Mouse (Mus musculus) liver, embryonic 14.5 days (tissue): ENCODE data around the gene Cyb561d2. TPM values are rescaled to one million over a fixed set of nuclear protein-coding genes. Genes with fewer than 3 reads are reported as not detected.

Experiments used
- ATAC-seq: fragments of 200-750 bp; cut with Nextera tagmentation; 2 replicates; pipeline ENCODE4 v1.8.0; 2017; ENCODE audit warnings: moderate number of reproducible peaks, mild to moderate bottlenecking, moderate library complexity; ENCODE audit not compliant: insufficient read depth
- DNase-seq, 3 experiments: peaks; one replicate each; pipeline ENCODE4 v3.0.0-alpha.2; 2012 to 2013; ENCODE audit warnings: low read depth in 3 of 3, low spot score in 3 of 3
- H3K27ac ChIP-seq: fragments of 300-500 bp; sonication (generic); 2 replicates; pipeline ENCODE4 v1.5.1; 2014; ENCODE audit warnings: moderate library complexity, mild to moderate bottlenecking, control low read depth, inconsistent platforms
- H3K27me3 ChIP-seq: fragments of 300-500 bp; sonication (generic); 2 replicates; pipeline ENCODE4 v1.6.1; 2014; ENCODE audit warnings: mild to moderate bottlenecking, low read length, moderate library complexity; ENCODE audit not compliant: control insufficient read depth, insufficient read depth
- H3K36me3 ChIP-seq: fragments of 300-500 bp; sonication (generic); replicated peaks from 2 replicates; pipeline ENCODE4 v1.6.1; 2014; ENCODE audit warnings: low read depth; ENCODE audit not compliant: control insufficient read depth, insufficient read depth
- H3K4me1 ChIP-seq, 2 experiments: fragments of 200-500 bp in 1 of 2; fragments of 300-500 bp in 1 of 2; sonication (generic) in 1 of 2; replicated peaks; 2 replicates each; pipeline ENCODE4 v1.6.1; 2012 to 2014; ENCODE audit warnings: antibody characterized with exemption in 1 of 2, inconsistent platforms in 1 of 2, low read length in 1 of 2; ENCODE audit not compliant: control insufficient read depth in 2 of 2, insufficient read depth in 2 of 2
- H3K4me2 ChIP-seq: fragments of 300-500 bp; sonication (generic); 2 replicates; pipeline ENCODE4 v1.6.1; 2014; ENCODE audit warnings: low read depth, mild to moderate bottlenecking, control low read depth, moderate library complexity
- H3K4me3 ChIP-seq, 2 experiments: fragments of 200-500 bp in 1 of 2; fragments of 300-500 bp in 1 of 2; sonication (generic) in 1 of 2; 2 replicates each; pipeline ENCODE4 v1.5.1; 2012 to 2014; ENCODE audit warnings: low read depth in 2 of 2, low read length in 2 of 2, mild to moderate bottlenecking in 2 of 2, control low read depth in 1 of 2, inconsistent platforms in 1 of 2, moderate library complexity in 1 of 2; ENCODE audit not compliant: insufficient read depth in 1 of 2
- H3K9ac ChIP-seq: fragments of 300-500 bp; sonication (generic); replicated peaks from 2 replicates; pipeline ENCODE4 v1.6.1; 2014; ENCODE audit warnings: mild to moderate bottlenecking, control low read depth, moderate library complexity
- H3K9me3 ChIP-seq: fragments of 300-500 bp; sonication (generic); 2 replicates; pipeline ENCODE4 v1.6.1; 2016; ENCODE audit warnings: low read length, mixed read lengths; ENCODE audit not compliant: control insufficient read depth
- CTCF ChIP-seq: IDR thresholded peaks from 2 replicates; pipeline ENCODE4 v1.5.1; 2016; ENCODE audit warnings: antibody characterized with exemption, low read depth, control low read depth
- EP300 ChIP-seq: IDR thresholded peaks from 2 replicates; pipeline ENCODE4 v1.6.1; 2016; ENCODE audit warnings: antibody characterized with exemption, low read depth
- WGBS: fragments of 180-500 bp; shearing (Covaris S2); extraction: QIAGEN DNeasy Blood & Tissue Kit; methylation state at CpG from one replicate; pipeline ENCODE4 v1.1.7; 2014; ENCODE audit not compliant: insufficient replicate concordance; 5-methylcytosine and 5-hydroxymethylcytosine counted together
- polyA plus RNA-seq, 2 experiments: library from polyadenylated mRNA; depleted of rRNA in 1 of 2; stranded (reverse) in 1 of 2; unstranded in 1 of 2; fragments of >200 nt; fragmentation: Nextera tagmentation in 1 of 2; extraction: Ambion mirVana in 1 of 2; gene quantifications; 2 replicates each; pipeline versions ENCODE4 v1.2.1 to v1.2.3; 2012 to 2014

Gene Cyb561d2
- polyA plus RNA-seq, 2 experiments, result 9.8 to 14.1 TPM

DNA sequence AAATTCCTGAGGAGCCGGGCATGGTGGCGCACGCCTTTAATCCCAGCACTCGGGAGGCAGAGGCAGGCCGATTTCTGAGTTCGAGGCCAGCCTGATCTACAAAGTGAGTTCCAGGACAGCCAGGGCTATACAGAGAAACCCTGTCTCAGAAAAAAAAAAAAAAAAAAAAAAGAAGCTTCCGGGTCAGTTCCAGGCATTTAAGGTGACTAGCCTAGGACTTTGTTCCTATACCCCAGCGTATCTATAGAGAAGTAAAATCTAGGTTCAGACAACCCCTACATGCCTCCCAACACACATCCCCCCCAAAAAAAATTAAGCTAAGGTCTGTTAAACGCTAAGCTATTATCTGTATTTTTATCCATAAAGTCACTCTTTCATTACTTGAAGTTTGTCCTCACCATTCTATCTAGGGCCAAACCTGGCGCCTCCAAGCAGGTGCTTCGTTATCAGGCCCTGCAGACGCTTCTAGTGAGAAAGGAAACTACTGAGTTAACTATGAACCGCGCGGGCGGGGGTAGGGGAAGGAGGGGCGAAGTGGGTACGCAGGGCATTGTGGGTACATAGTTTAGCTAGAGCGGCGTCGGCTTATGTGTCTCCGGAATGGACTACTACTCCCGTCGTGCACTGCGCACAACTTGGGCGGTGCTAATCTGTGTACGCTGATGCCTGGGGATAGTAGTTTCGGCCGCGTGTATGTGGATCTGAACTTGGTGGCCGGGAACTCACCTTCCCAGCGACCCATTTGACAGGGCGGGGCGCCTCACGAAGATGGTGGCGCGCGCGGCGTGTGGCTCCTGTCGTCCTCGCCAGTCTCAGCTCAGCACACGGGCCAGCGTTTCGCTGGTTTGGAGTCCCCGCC lies 45.2 kb upstream of the Cyb561d2 start, which contains the start of gene Ifrd2:
Gene Ifrd2 (plus strand): TSS at position 669 of the 859 bp plus-strand sequence.
- Histone ChIP-seq H3K4me1 (peaks cover 27 to 33% of the 10 kb centered on the region in 2 experiments), H3K4me3 (peak within 1 kb of the TSS; percentile 83 to 98), H3K9me3 (no peaks in the 10 kb centered on the region), H3K27me3 (no peaks in the 10 kb centered on the region), H3K36me3 (peaks cover 36% of the 10 kb centered on the region), H3K27ac (peak within 1 kb of the TSS; percentile 99), H3K9ac (peak within 1 kb of the TSS; percentile 91), H3K4me2 (peak within 1 kb of the TSS; percentile 97)
- DNase-seq (peak; percentile 99 to 100 (median 100)), ATAC-seq (peak; percentile 90)
- peak; percentile 95 for TF ChIP-seq EP300
- TF ChIP-seq CTCF, result no peak
- 6% methylated on average over 46 of the region's 46 CpGs for WGBS

- Histone ChIP-seq H3K27me3 (no peaks in the 10 kb centered on the region), H3K9ac (peak overlapping the region; percentile 91), H3K4me3 (peak overlapping the region; percentile 56 to 98), H3K9me3 (no peaks in the 10 kb centered on the region), H3K4me2 (peak overlapping the region; percentile 76), H3K27ac (peak overlapping the region; percentile 99), H3K36me3 (peaks cover 29% of the 10 kb centered on the region), H3K4me1 (peaks cover 32 to 39% of the 10 kb centered on the region in 2 experiments)
- TF ChIP-seq CTCF (no peak), EP300 (no peak)
- 80% methylated on average over 5 of the region's 5 CpGs for WGBS
- ATAC-seq (no peak), DNase-seq (no peak)
Observed at GRCm38 (mm10) chr9:107586504-107586903, 44.5 kb upstream of the Cyb561d2 start.

DNA sequence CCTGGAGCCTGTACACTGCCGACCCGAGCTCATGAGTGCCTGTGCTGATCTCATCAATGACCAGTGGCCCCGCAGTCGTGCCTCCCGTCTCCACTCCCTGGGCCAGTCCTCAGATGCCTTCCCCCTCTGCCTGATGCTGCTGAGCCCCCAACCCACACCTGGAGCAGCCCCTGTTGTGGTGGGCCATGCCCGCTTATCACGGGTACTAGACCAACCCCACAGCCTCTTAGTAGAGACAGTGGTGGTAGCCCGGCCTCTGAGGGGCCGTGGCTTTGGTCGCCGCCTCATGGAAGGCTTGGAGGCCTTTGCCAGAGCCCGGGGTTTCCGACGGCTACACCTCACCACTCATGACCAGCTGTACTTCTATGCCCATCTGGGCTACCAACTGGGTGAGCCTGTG lies 41.2 kb upstream of the Cyb561d2 start:
- Histone ChIP-seq H3K36me3 (no peaks in the 10 kb centered on the region; the same call in 1 of the 2 replicates), H3K4me3 (no peak overlapping the region), H3K27ac (no peak overlapping the region), H3K4me2 (no peak overlapping the region), H3K9me3 (no peaks in the 10 kb centered on the region), H3K4me1 (peaks cover 22 to 33% of the 10 kb centered on the region in 2 experiments), H3K27me3 (no peaks in the 10 kb centered on the region), H3K9ac (no peak overlapping the region)
- DNase-seq, result no peak
- no peak for TF ChIP-seq EP300
- 84% methylated on average over 14 of the region's 14 CpGs for WGBS
- ATAC-seq, result no peak

GRCm38 (mm10) chr9:107582509-107583062 lies 40.6 kb upstream of the Cyb561d2 start:
- H3K9me3 ChIP-seq, result no peaks in the 10 kb centered on the region
- peaks cover 23 to 33% of the 10 kb centered on the region in 2 experiments for H3K4me1 ChIP-seq
- WGBS, result 83% methylated on average over 7 of the region's 7 CpGs
- H3K9ac ChIP-seq, result no peak overlapping the region
- H3K27ac ChIP-seq, result peak overlapping the region; percentile 96
- no peak for TF ChIP-seq CTCF
- TF ChIP-seq EP300, result no peak
- H3K27me3 ChIP-seq, result no peaks in the 10 kb centered on the region
- no peak for DNase-seq
- no peaks in the 10 kb centered on the region; the same call in 1 of the 2 replicates for H3K36me3 ChIP-seq
- no peak for ATAC-seq
- peak overlapping the region; percentile 100 for H3K4me2 ChIP-seq
- no peak overlapping the region; a peak in 1 of 4 replicates for H3K4me3 ChIP-seq

DNA sequence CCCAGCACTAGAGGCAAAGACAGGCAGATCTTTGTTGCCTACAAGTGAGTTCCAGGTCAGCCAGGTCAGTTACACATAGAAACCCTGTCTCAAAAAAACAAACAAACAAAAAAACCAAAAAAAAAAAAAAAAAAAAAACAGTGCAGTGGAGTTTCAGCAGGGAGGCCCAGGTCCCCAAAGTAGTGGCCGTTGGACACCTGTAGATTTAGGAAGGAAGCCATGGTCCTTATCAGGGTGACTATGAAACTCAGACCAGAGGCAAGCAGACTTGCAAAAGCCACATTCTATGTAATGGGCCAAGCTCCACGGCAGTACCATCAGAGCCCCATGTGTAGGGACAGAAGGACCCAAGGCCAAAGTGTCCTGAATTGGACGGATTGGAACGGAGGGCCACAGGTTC lies 39.6 kb upstream of the Cyb561d2 start:
- DNase-seq, result no peak
- H3K36me3 ChIP-seq, result no peaks in the 10 kb centered on the region; the same call in 1 of the 2 replicates
- ATAC-seq, result no peak
- H3K4me2 ChIP-seq, result peak overlapping the region; percentile 100
- no peaks in the 10 kb centered on the region for H3K9me3 ChIP-seq
- H3K4me1 ChIP-seq, result peaks cover 27 to 38% of the 10 kb centered on the region in 2 experiments
- 30% methylated on average over 4 of the region's 4 CpGs for WGBS
- peak overlapping the region; percentile 72 to 86 for H3K4me3 ChIP-seq
- TF ChIP-seq EP300, result no peak
- no peak for TF ChIP-seq CTCF
- no peaks in the 10 kb centered on the region for H3K27me3 ChIP-seq
- H3K27ac ChIP-seq, result peak overlapping the region; percentile 96
- H3K9ac ChIP-seq, result peak overlapping the region; percentile 92
